Mouse (Mus musculus) layer of hippocampus, postnatal 10 days (tissue): ENCODE results near the gene Kcnc1. TPM values are rescaled to one million over a fixed set of nuclear protein-coding genes. Genes with fewer than 3 reads are reported as not detected.

Experiments used
- DNase-seq, 2 experiments: peaks; one replicate each; pipeline ENCODE4 v3.0.0; 2021; ENCODE audit warnings: low spot score in 2 of 2
- total RNA-seq, 2 experiments: library from RNA; stranded (reverse); gene quantifications; 2 replicates each; pipeline ENCODE4 v1.2.3; 2021

The Kcnc1 gene
- total RNA-seq, 2 experiments from 2014 or later = 48.4 to 54.0 TPM

GRCm38 (mm10) chr7:46393718-46394511, 2.4 kb upstream of the Kcnc1 start:
- DNase-seq = no peak

- no peak for DNase-seq
These were observed 1.4 kb upstream of the Kcnc1 start for GRCm38 (mm10) chr7:46394933-46395332.

- no peak for DNase-seq
These were observed 726 bp upstream of the Kcnc1 start for GRCm38 (mm10) chr7:46395571-46395970.

- DNase-seq = peak; percentile 78 to 82
These were observed 833 bp downstream of the Kcnc1 start for GRCm38 (mm10) chr7:46396928-46397731.

- DNase-seq = peak in 1 of 2 experiments; percentile 41
These were observed 1.5 kb downstream of the Kcnc1 start for GRCm38 (mm10) chr7:46397732-46398333.

GRCm38 (mm10) chr7:46398612-46399011, 2.3 kb downstream of the Kcnc1 start:
- DNase-seq = no peak

GRCm38 (mm10) chr7:46399676-46400075, 3.4 kb downstream of the Kcnc1 start:
- DNase-seq = no peak

- DNase-seq = no peak
These were observed 4.0 kb downstream of the Kcnc1 start for GRCm38 (mm10) chr7:46400346-46400745.

GRCm38 (mm10) chr7:46401371-46402180, 5.3 kb downstream of the Kcnc1 start:
- DNase-seq = no peak

GRCm38 (mm10) chr7:46403616-46404485, 7.6 kb downstream of the Kcnc1 start:
- no peak for DNase-seq

- DNase-seq = no peak
These were observed 8.5 kb downstream of the Kcnc1 start for GRCm38 (mm10) chr7:46404756-46405155.

- DNase-seq = no peak
These were observed 12.3 kb downstream of the Kcnc1 start for GRCm38 (mm10) chr7:46408606-46409005.

GRCm38 (mm10) chr7:46409204-46409789, 13.0 kb downstream of the Kcnc1 start:
- DNase-seq = no peak

GRCm38 (mm10) chr7:46410727-46411126, 14.4 kb downstream of the Kcnc1 start:
- DNase-seq = no peak

GRCm38 (mm10) chr7:46412823-46413222, 16.5 kb downstream of the Kcnc1 start:
- no peak for DNase-seq

GRCm38 (mm10) chr7:46413959-46414725, 17.8 kb downstream of the Kcnc1 start:
- DNase-seq = no peak

- DNase-seq = peak in 1 of 2 experiments; percentile 39
These were observed 19.6 kb downstream of the Kcnc1 start for GRCm38 (mm10) chr7:46415818-46416425.

GRCm38 (mm10) chr7:46417467-46417866, 21.2 kb downstream of the Kcnc1 start:
- DNase-seq = no peak
